Mouse (Mus musculus): ENCODE results near the gene BC034090. TPM values are rescaled to one million over a fixed set of nuclear protein-coding genes. Genes with fewer than 3 reads are reported as not detected.
A peak's percentile ranks its signal among the peaks of the same experiment; 100 is the strongest.

Gene BC034090
- polyA plus RNA-seq, 1 experiment from 2014 or later, result 2.5 TPM

- Histone ChIP-seq H3K9ac (ENCODE audit: low read depth, low read length) (no peak overlapping the region), H3K4me1 (ENCODE audit: control insufficient read depth, insufficient read depth, low read length) (peaks cover 23% of the 10 kb centered on the region), H3K27ac (ENCODE audit: low read length) (no peak overlapping the region), H3K36me3 (ENCODE audit: control insufficient read depth, insufficient read depth, low read length) (no peaks in the 10 kb centered on the region), H3K27me3 (replicated peaks; ENCODE audit: control insufficient read depth, insufficient read depth, low read length) (no peaks in the 10 kb centered on the region), H3K4me3 (ENCODE audit: low read length) (no peak overlapping the region), H3K9me3 (ENCODE audit: control insufficient read depth, low read length) (no peaks in the 10 kb centered on the region), H3K4me2 (ENCODE audit: low read depth, low read length) (no peak overlapping the region)
- ATAC-seq, result no peak
- WGBS, result 93% methylated on average over 6 of the region's 6 CpGs
Observed at GRCm38 (mm10) chr1:155223036-155223435, 21.2 kb downstream of the BC034090 start.

GRCm38 (mm10) chr1:155222101-155222669, 22.1 kb downstream of the BC034090 start:
- H3K4me3 ChIP-seq (ENCODE audit: low read length), result no peak overlapping the region
- peaks cover 23% of the 10 kb centered on the region for H3K4me1 ChIP-seq (ENCODE audit: control insufficient read depth, insufficient read depth, low read length)
- H3K36me3 ChIP-seq (ENCODE audit: control insufficient read depth, insufficient read depth, low read length), result no peaks in the 10 kb centered on the region
- 67% methylated on average over 11 of the region's 11 CpGs for WGBS
- H3K27ac ChIP-seq (ENCODE audit: low read length), result no peak overlapping the region
- H3K27me3 ChIP-seq (replicated peaks; ENCODE audit: control insufficient read depth, insufficient read depth, low read length), result no peaks in the 10 kb centered on the region
- ATAC-seq, result no peak
- H3K9me3 ChIP-seq (ENCODE audit: control insufficient read depth, low read length), result no peaks in the 10 kb centered on the region
- no peak overlapping the region for H3K4me2 ChIP-seq (ENCODE audit: low read depth, low read length)
- no peak overlapping the region for H3K9ac ChIP-seq (ENCODE audit: low read depth, low read length)

DNA sequence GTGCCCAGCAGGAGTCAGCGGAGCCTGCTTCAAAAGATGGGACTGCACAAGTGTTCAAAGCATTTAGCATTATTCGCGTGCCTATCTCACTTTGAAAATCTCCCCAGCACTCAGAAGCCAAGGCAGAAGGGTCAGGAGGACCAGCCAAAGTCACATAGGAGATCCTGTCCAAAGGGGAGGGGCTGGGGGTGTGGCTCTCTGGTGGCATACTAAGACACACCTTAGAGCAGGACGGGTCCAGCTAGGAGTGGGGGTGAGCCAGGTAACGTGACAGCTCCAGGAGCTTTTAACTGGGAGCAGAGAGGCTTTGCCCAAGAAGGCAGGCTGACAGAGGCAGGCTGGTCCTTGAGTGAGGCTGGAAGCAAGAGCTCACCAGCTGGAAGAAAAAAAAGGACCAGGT, 25.3 kb downstream of the BC034090 start:
- 74% methylated on average over 5 of the region's 5 CpGs for WGBS

DNA sequence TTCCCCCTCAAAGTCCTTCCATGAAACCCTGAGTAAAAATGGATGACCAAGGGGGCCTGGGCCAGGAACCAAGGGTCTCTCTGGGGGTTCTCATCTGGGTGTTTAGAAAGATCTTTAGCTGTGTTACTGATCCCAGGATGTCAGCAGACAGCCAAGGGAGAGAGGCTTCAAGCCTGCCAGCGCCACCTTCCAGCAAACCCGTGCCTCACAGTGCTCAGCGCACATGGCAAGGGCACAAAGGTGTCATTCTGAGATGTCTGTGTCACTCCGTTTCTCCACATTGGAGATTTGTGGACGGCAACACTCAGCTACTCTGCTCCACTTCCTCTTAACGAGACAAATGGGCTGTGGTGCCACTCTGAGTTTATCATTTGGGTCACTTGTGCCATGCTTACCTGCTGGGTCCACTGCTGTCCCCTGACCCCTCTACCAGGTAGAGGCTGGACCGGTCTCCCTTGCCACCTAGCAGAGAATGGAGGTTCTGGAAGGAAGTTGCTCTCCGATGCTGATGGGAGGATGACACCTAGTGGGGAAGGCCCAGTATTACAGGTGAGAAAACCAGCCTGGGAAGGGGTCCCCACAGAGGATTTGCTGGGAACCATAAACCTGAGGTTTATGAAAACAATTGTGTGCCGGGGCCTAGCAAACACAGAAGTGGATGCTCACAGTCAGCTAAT, 26.2 kb downstream of the BC034090 start:
- no peaks in the 10 kb centered on the region for H3K36me3 ChIP-seq (ENCODE audit: control insufficient read depth, insufficient read depth, low read length)
- H3K4me1 ChIP-seq (ENCODE audit: control insufficient read depth, insufficient read depth, low read length), result peaks cover 18% of the 10 kb centered on the region
- H3K4me3 ChIP-seq (ENCODE audit: low read length), result no peak overlapping the region
- no peak overlapping the region for H3K9ac ChIP-seq (ENCODE audit: low read depth, low read length)
- no peak overlapping the region for H3K4me2 ChIP-seq (ENCODE audit: low read depth, low read length)
- no peaks in the 10 kb centered on the region for H3K9me3 ChIP-seq (ENCODE audit: control insufficient read depth, low read length)
- no peaks in the 10 kb centered on the region for H3K27me3 ChIP-seq (replicated peaks; ENCODE audit: control insufficient read depth, insufficient read depth, low read length)
- ATAC-seq, result no peak
- H3K27ac ChIP-seq (ENCODE audit: low read length), result no peak overlapping the region
- WGBS, result 55% methylated on average over 9 of the region's 9 CpGs

More for the DNA sequence above, 25.3 kb downstream of the BC034090 start:
- no peaks in the 10 kb centered on the region for H3K9me3 ChIP-seq (ENCODE audit: control insufficient read depth, low read length)
- no peaks in the 10 kb centered on the region for H3K27me3 ChIP-seq (replicated peaks; ENCODE audit: control insufficient read depth, insufficient read depth, low read length)
- H3K27ac ChIP-seq (ENCODE audit: low read length), result no peak overlapping the region
- no peak overlapping the region for H3K4me3 ChIP-seq (ENCODE audit: low read length)
- no peak overlapping the region for H3K4me2 ChIP-seq (ENCODE audit: low read depth, low read length)
- 0 out of 2 replicates have a peak, but pooled peaks have one; percentile 10 for ATAC-seq
- H3K4me1 ChIP-seq (ENCODE audit: control insufficient read depth, insufficient read depth, low read length), result peaks cover 17% of the 10 kb centered on the region
- no peaks in the 10 kb centered on the region for H3K36me3 ChIP-seq (ENCODE audit: control insufficient read depth, insufficient read depth, low read length)
- H3K9ac ChIP-seq (ENCODE audit: low read depth, low read length), result no peak overlapping the region

GRCm38 (mm10) chr1:155216844-155217243, 27.4 kb downstream of the BC034090 start:
- no peak for ATAC-seq
- no peaks in the 10 kb centered on the region for H3K36me3 ChIP-seq (ENCODE audit: control insufficient read depth, insufficient read depth, low read length)
- H3K4me1 ChIP-seq (ENCODE audit: control insufficient read depth, insufficient read depth, low read length), result peaks cover 17% of the 10 kb centered on the region
- no peak overlapping the region for H3K4me3 ChIP-seq (ENCODE audit: low read length)
- H3K4me2 ChIP-seq (ENCODE audit: low read depth, low read length), result no peak overlapping the region
- H3K9me3 ChIP-seq (ENCODE audit: control insufficient read depth, low read length), result no peaks in the 10 kb centered on the region
- H3K27ac ChIP-seq (ENCODE audit: low read length), result no peak overlapping the region
- 53% methylated on average over 6 of the region's 6 CpGs for WGBS
- H3K9ac ChIP-seq (ENCODE audit: low read depth, low read length), result no peak overlapping the region
- no peaks in the 10 kb centered on the region for H3K27me3 ChIP-seq (replicated peaks; ENCODE audit: control insufficient read depth, insufficient read depth, low read length)

- H3K27me3 ChIP-seq (replicated peaks; ENCODE audit: control insufficient read depth, insufficient read depth, low read length), result no peaks in the 10 kb centered on the region
- H3K36me3 ChIP-seq (ENCODE audit: control insufficient read depth, insufficient read depth, low read length), result no peaks in the 10 kb centered on the region
- H3K4me1 ChIP-seq (ENCODE audit: control insufficient read depth, insufficient read depth, low read length), result peaks cover 17% of the 10 kb centered on the region
- no peak overlapping the region for H3K4me2 ChIP-seq (ENCODE audit: low read depth, low read length)
- no peak for ATAC-seq
- no peak overlapping the region for H3K9ac ChIP-seq (ENCODE audit: low read depth, low read length)
- H3K9me3 ChIP-seq (ENCODE audit: control insufficient read depth, low read length), result no peaks in the 10 kb centered on the region
- H3K4me3 ChIP-seq (ENCODE audit: low read length), result no peak overlapping the region
- WGBS, result 69% methylated on average over 11 of the region's 11 CpGs
- no peak overlapping the region for H3K27ac ChIP-seq (ENCODE audit: low read length)
Observed at GRCm38 (mm10) chr1:155216313-155216712, 27.9 kb downstream of the BC034090 start.

- peaks cover 17% of the 10 kb centered on the region for H3K4me1 ChIP-seq (ENCODE audit: control insufficient read depth, insufficient read depth, low read length)
- no peak for ATAC-seq
Observed at GRCm38 (mm10) chr1:155215066-155215764, 29.0 kb downstream of the BC034090 start.

DNA sequence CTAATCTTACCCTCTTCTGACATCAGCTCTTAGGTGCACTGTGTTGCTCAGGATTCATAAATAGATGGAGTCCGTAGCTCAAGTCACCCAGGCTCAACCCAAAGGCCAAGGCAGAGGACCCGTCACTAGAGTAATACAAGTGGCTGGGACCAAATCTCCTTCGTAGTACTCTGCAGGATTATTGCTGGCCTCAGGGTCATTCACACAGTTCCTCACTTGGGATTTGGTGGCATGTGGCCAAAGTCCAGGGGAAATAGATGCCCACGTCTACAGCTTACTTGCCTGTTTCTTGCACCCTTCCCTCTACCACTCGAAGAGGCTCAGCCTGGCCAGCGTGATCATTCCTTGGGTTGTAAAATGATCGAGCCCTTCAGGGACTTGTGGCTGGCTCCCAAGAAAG, 30.3 kb downstream of the BC034090 start:
- no peak overlapping the region for H3K4me2 ChIP-seq (ENCODE audit: low read depth, low read length)
- H3K27me3 ChIP-seq (replicated peaks; ENCODE audit: control insufficient read depth, insufficient read depth, low read length), result no peaks in the 10 kb centered on the region
- H3K9me3 ChIP-seq (ENCODE audit: control insufficient read depth, low read length), result no peaks in the 10 kb centered on the region
- 71% methylated on average over 7 of the region's 7 CpGs for WGBS
- no peak overlapping the region for H3K27ac ChIP-seq (ENCODE audit: low read length)
- ATAC-seq, result no peak
- H3K9ac ChIP-seq (ENCODE audit: low read depth, low read length), result no peak overlapping the region
- no peaks in the 10 kb centered on the region for H3K36me3 ChIP-seq (ENCODE audit: control insufficient read depth, insufficient read depth, low read length)
- peaks cover 20% of the 10 kb centered on the region for H3K4me1 ChIP-seq (ENCODE audit: control insufficient read depth, insufficient read depth, low read length)
- H3K4me3 ChIP-seq (ENCODE audit: low read length), result no peak overlapping the region

More at GRCm38 (mm10) chr1:155215066-155215764, 29.0 kb downstream of the BC034090 start:
- H3K27me3 ChIP-seq (replicated peaks; ENCODE audit: control insufficient read depth, insufficient read depth, low read length), result no peaks in the 10 kb centered on the region
- H3K36me3 ChIP-seq (ENCODE audit: control insufficient read depth, insufficient read depth, low read length), result no peaks in the 10 kb centered on the region
- H3K4me2 ChIP-seq (ENCODE audit: low read depth, low read length), result no peak overlapping the region
- 58% methylated on average over 9 of the region's 9 CpGs for WGBS
- H3K9ac ChIP-seq (ENCODE audit: low read depth, low read length), result no peak overlapping the region
- no peaks in the 10 kb centered on the region for H3K9me3 ChIP-seq (ENCODE audit: control insufficient read depth, low read length)
- H3K27ac ChIP-seq (ENCODE audit: low read length), result no peak overlapping the region
- no peak overlapping the region for H3K4me3 ChIP-seq (ENCODE audit: low read length)

- peak overlapping the region; percentile 41; the same call in 1 of the 2 replicates for H3K9ac ChIP-seq (ENCODE audit: low read depth, low read length)
- 27% methylated on average over 18 of the region's 18 CpGs for WGBS
- ATAC-seq, result 0 out of 2 replicates have a peak, but pooled peaks have one; percentile 9
- H3K9me3 ChIP-seq (ENCODE audit: control insufficient read depth, low read length), result no peaks in the 10 kb centered on the region
- H3K4me2 ChIP-seq (ENCODE audit: low read depth, low read length), result no peak overlapping the region
- H3K27me3 ChIP-seq (replicated peaks; ENCODE audit: control insufficient read depth, insufficient read depth, low read length), result no peaks in the 10 kb centered on the region
- H3K4me1 ChIP-seq (ENCODE audit: control insufficient read depth, insufficient read depth, low read length), result peaks cover 20% of the 10 kb centered on the region
- H3K27ac ChIP-seq (ENCODE audit: low read length), result peak overlapping the region; percentile 20
- no peaks in the 10 kb centered on the region for H3K36me3 ChIP-seq (ENCODE audit: control insufficient read depth, insufficient read depth, low read length)
- no peak overlapping the region for H3K4me3 ChIP-seq (ENCODE audit: low read length)
Observed at GRCm38 (mm10) chr1:155212936-155213774, 31.1 kb downstream of the BC034090 start.

Measured in intestine, embryonic 16.5 days (tissue).